Mouse (Mus musculus) mouse embryonic stem cell (cell line): ENCODE data around the gene Arhgef2.

ENCODE experiments used
- in situ Hi-C, 2 experiments: fragments of 300-500 bp; cut with MboI; formaldehyde crosslinking; loops; 1 replicate in 1 of 2; 3 replicates in 1 of 2; pipeline ENCODE4 v1.14.3; 2019 to 2020; ENCODE audit warnings: low sequenced_read_pairs in 2 of 2, low pct_unique_long_range_greater_than_20kb in 1 of 2, mixed read lengths in 1 of 2; ENCODE audit not compliant: unreplicated experiment in 1 of 2

Arhgef2 gene

DNA sequence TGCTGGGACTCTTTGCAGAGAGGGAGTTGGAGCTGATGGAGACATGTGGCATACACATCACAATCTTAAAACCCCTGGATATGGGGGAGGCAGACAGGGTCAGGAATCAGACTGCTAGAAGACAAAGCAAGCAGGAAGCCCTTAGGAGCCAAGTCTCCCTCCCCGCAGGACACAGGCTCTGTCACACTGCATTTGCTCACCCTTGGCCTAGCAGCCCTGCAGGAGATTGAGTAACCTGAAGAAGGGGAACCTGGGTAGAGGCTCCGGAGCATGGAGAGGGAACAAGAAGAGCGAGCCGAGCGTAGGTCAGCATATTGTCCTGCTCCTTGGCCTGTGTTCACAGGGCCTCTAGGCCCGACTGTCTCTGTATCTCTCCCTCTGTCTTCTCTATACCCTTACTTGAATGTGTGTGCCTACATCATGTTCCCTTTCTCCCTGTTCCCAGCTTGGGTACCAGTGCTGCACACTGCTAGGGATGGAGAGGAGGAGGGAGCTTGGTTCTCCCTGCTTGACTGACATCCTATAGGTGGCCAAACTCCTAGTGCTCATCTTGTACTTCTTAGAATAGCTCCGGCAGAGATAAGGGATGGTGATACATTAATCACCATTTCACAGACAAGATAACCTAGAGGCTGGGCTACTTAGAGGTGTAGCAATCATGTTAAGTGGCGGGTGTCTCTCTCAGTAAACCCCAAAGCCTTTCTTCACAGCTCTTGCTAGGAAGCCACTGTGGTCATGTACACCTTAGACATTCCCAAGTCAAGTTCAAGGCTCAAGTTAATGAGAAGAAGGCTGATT is 12.5 kb downstream of the Arhgef2 start:
- in situ Hi-C loops, result no loop called here

DNA sequence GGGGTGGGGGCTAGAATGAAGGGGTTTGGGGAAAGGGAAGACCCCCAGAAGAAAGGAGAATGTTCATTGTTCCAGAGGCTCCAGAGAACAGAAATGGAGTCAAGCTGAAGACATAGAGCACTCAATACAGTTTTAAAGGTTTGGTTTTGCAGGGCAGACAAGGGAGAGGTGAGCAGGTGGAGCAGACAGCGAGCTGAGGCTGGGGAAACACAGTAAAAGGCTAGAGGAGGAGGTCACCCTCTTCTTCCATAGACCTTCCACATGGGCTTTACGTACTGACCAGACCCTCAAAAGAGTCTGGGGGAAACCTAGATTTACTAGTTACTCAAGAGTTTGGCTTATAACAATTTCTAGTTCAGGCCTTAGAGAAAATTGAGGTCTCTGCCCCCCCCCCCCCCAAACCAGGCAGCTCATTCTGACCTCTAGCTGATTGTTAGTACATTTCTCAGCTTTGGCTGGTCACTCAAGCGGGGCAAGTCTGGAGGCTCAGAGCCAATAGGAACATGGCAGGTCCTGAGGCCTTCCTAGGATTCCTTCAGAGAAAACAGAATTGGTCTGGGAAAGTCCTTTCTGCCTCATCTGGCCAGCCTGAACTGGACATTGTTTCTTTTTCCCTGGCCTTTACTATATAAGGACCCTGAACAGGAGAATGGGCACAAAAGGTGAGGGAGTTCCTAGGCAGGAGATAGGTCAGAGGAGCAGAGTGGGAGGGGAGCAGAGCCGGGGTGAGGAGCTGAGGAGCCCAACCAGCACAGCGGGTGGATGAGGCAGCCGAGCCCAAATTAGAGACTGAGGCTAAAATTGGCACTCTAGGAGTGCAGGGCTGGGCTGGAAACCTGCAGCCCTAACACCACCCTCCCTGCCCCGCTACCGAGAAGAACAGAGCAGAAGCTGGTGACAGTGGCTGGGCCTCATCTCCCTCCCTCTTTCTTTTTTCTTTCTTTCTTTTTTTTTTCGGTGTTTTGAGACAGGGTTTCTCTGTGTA is 13.6 kb downstream of the Arhgef2 start:
- in situ Hi-C loops, result no loop called here

DNA sequence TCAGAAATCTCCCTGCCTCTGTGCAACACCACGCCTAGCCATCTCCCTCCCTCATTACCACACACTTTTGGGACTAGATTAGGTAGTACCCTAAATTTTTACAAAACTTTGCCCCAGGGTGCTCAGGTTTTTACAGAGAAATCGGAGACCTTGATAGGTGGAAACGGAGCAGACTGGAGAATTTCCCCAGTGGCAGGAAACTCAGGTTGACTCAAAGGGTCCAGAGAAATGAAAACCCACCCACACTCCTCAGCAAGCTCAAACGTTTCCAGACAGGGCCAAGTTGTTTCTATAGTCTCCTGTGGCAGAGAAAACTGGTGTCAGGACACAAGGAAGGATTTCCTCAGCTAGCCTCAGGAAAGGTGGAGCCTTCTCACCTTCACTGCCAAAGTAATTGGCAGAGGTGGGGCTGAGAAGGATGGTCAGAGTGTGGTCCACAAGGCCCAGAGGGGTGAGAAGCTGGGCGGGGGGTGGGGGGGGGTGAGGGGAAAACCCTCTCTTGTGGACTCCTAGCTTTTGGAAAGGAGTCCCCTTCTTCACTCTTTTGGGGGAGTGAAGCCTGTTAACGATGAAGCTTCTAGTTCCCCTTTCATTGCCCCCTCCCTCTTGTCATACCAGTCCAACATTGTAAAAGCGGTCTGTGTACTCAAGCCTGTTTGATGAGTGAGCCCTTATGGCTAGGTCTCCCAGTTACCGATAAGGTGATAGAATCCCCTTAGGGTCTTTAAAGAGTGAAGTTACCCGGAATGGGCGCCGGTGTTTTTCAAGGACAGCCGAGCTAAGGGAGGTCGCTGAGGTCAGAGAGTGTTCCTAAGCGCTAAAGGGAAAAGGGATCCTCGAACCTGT is 14.6 kb downstream of the Arhgef2 start:
- in situ Hi-C loops, result no loop called here

GRCm38 (mm10) chr3:88620992-88621536 is 15.3 kb downstream of the Arhgef2 start:
- in situ Hi-C loops, result no loop called here

DNA sequence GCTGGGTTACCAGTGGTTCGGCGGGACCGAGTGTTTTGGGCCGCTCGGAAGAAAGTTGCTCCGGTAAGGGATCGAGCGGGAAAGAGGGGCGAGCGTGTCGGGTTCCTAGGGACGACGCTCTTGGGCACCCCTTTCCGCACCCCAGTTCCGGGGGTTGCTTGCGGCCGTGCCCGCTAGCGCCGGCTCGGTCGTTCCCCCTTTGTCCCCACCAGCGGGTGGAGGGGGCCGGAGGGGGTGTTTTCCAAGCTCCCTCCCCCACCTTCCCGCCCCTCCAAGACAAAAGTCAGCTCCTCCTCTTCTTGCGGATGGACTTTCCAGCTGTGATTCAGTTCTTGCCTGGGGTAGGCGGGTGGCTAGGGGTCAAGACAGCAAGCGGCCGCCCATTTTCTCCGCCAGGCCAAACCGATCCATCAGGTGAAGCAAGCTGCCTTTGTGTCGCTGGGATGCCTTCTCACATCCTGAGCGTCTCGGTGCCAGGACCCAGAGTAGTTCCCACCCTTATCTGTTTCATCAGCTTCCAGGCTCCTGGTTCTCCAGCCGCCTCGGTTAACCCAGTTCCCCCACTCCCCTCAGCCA is 15.9 kb downstream of the Arhgef2 start:
- in situ Hi-C loops, result no loop called here

- in situ Hi-C loops, result no loop called here
Measured at GRCm38 (mm10) chr3:88622113-88622940, 16.6 kb downstream of the Arhgef2 start.

GRCm38 (mm10) chr3:88622941-88623345 is 17.2 kb downstream of the Arhgef2 start:
- in situ Hi-C loops, result no loop called here

DNA sequence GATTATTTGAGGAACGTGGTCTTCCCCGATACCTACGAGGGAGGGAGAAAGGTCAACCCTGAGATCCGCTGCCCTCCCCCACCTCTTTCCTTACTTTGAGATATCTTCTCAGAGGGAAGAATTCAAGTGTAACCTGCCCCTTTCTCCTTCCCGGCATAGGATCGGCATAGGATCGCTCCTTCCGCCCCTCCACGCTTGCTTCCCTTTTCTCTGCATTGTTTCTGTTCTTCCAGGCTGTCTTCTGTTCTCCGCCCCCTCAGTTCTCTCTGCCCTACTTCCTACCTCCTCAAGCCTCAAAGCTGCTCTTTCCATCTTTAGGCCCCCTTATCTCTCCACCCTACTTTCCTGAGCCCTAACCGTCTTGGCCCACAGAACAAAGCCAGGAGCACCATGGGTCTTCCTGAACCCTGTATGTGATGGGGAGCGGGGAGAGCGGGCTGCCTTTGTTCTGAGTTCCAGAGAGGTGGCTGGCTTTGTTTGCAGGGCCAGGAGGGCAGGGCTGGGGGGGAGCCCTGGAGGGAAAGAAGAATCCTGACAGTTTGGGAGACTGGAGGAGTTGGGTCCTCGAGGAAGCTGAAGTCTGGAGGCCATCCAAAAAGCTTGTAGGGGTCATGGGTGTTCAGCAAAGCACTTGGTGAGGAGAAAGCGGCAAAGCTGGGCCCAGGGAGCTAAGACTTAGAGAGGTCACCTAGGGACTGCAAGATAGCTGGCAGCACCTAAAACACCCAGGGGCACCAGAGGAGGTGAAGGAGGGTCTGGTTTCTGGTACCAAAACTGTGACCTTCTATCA is 17.8 kb downstream of the Arhgef2 start:
- in situ Hi-C loops, result no loop called here

DNA sequence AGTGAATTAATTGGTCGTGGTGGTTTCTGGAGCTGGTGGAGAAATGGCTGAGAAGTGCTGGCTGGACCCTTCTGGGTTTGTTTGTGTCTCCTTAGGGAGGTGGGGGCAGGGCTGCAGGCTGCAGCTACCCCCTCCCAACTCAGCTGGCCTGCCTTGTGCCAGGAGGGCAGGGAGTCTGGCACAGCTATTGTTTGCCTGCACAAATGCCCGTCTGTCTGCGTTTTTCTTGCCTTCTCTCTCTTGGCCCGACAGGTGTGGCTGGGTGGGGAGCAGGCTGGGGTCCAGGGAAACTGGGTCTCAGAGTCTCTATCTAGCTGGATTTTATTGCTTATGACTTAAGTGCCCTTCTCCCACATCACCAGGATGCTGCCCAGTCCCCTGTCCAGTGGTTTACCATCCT is 18.6 kb downstream of the Arhgef2 start:
- in situ Hi-C loops, result no loop called here

GRCm38 (mm10) chr3:88624951-88625350 is 19.2 kb downstream of the Arhgef2 start:
- in situ Hi-C loops, result no loop called here

- in situ Hi-C loops, result no loop called here
Measured at GRCm38 (mm10) chr3:88625531-88625930, 19.8 kb downstream of the Arhgef2 start.

- in situ Hi-C loops, result no loop called here
Measured at GRCm38 (mm10) chr3:88626316-88626715, 20.6 kb downstream of the Arhgef2 start.

GRCm38 (mm10) chr3:88627114-88627513 is 21.3 kb downstream of the Arhgef2 start:
- in situ Hi-C loops, result no loop called here

DNA sequence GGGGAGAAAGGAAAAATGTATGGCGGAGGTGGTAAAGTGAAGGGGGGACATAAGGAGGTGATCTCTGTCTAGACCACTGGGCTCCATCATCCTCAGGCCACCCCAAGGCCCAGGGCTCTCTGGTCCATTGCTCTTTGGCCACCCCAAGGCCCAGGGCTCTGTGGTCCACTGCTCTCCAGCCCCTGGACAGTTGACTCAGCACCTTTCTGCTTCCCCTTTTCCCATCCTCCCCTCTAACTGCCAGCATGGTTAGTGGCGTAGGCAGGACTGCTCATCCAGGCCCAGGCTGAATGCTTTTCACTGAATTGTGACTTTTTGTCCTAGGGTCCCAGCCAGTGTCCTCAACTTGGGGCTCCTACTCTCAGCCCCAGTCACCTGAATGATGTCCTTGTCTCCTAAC is 21.8 kb downstream of the Arhgef2 start:
- in situ Hi-C loops, result no loop called here

GRCm38 (mm10) chr3:88628766-88629165 is 23.0 kb downstream of the Arhgef2 start:
- in situ Hi-C loops, result no loop called here

- in situ Hi-C loops, result no loop called here
Measured at GRCm38 (mm10) chr3:88629244-88629643, 23.5 kb downstream of the Arhgef2 start.
